Mouse (Mus musculus) MEL (cell line): ENCODE results near the gene Igsf9b. TPM values are rescaled to one million over a fixed set of nuclear protein-coding genes. Genes with fewer than 3 reads are reported as not detected.

ENCODE experiments used
- DNase-seq: peaks from one replicate; pipeline ENCODE4 v3.0.0; 2011; ENCODE audit warnings: low read depth, low spot score
- H3K27ac ChIP-seq: 2 replicates; pipeline ENCODE4 v1.5.1; 2012; ENCODE audit warnings: low read depth, mild to moderate bottlenecking, control low read depth, low read length, moderate library complexity; ENCODE audit not compliant: control insufficient read depth
- H3K27me3 ChIP-seq, 2 experiments: fragments of 150-350 bp in 1 of 2; sonication (generic) in 1 of 2; 2 replicates each; pipeline ENCODE4 v1.6.1; 2012; ENCODE audit warnings: low read length in 2 of 2, mild to moderate bottlenecking in 2 of 2, improper control_type of control experiment in 1 of 2, moderate library complexity in 1 of 2; ENCODE audit not compliant: insufficient read depth in 2 of 2, control insufficient read depth in 1 of 2
- H3K36me3 ChIP-seq, 2 experiments: 2 replicates each; pipeline ENCODE4 v1.6.1; 2012 to 2014; ENCODE audit warnings: low read length in 2 of 2, improper control_type of control experiment in 1 of 2, inconsistent platforms in 1 of 2, mild to moderate bottlenecking in 1 of 2; ENCODE audit not compliant: insufficient read depth in 2 of 2, control insufficient read depth in 1 of 2
- H3K4me1 ChIP-seq, 2 experiments: fragments of 150-350 bp in 1 of 2; sonication (generic) in 1 of 2; 2 replicates each; pipeline ENCODE4 v1.6.1; 2012; ENCODE audit warnings: low read length in 2 of 2, improper control_type of control experiment in 1 of 2, mild to moderate bottlenecking in 1 of 2; ENCODE audit not compliant: insufficient read depth in 2 of 2, control insufficient read depth in 1 of 2
- H3K4me3 ChIP-seq, 2 experiments: fragments of 150-350 bp in 1 of 2; sonication (generic) in 1 of 2; 2 replicates each; pipeline ENCODE4 v1.5.1; 2012; ENCODE audit warnings: low read depth in 2 of 2, low read length in 2 of 2, mild to moderate bottlenecking in 2 of 2, moderate library complexity in 2 of 2, control low read depth in 1 of 2, improper control_type of control experiment in 1 of 2; ENCODE audit not compliant: control insufficient read depth in 1 of 2, insufficient read depth in 1 of 2
- H3K79me2 ChIP-seq: 2 replicates; pipeline ENCODE4 v1.6.1; 2012; ENCODE audit warnings: mild to moderate bottlenecking, low read length, moderate library complexity; ENCODE audit not compliant: control insufficient read depth, poor library complexity, insufficient read depth
- H3K9ac ChIP-seq: 2 replicates; pipeline ENCODE4 v1.6.1; 2012; ENCODE audit warnings: low read depth, mild to moderate bottlenecking, control low read depth, low read length, moderate library complexity; ENCODE audit not compliant: control insufficient read depth, poor library complexity, severe bottlenecking
- H3K9me3 ChIP-seq: fragments of 150-350 bp; sonication (generic); replicated peaks from 2 replicates; pipeline ENCODE4 v1.6.1; 2012; ENCODE audit warnings: mild to moderate bottlenecking, low read length, improper control_type of control experiment, moderate library complexity; ENCODE audit not compliant: insufficient read depth
- ELF1 ChIP-seq: IDR thresholded peaks from 2 replicates; pipeline ENCODE4 v1.6.1; 2014; ENCODE audit warnings: low read depth, mild to moderate bottlenecking, inconsistent platforms, low read length, improper control_type of control experiment, moderate library complexity
- GABPA ChIP-seq: IDR thresholded peaks from 2 replicates; pipeline ENCODE4 v1.6.1; 2012; ENCODE audit warnings: low read depth, mild to moderate bottlenecking, inconsistent platforms, low read length, improper control_type of control experiment, moderate library complexity
- GATA1 ChIP-seq: IDR thresholded peaks from 2 replicates; pipeline ENCODE4 v1.6.1; 2011; ENCODE audit warnings: low read depth, low read length, improper control_type of control experiment
- HCFC1 ChIP-seq: IDR thresholded peaks from 2 replicates; pipeline ENCODE4 v1.6.1; 2012; ENCODE audit warnings: low read depth, mild to moderate bottlenecking, inconsistent platforms, low read length, improper control_type of control experiment, moderate library complexity
- JUND ChIP-seq: IDR thresholded peaks from 2 replicates; pipeline ENCODE4 v1.6.1; 2011; ENCODE audit warnings: low read depth, mild to moderate bottlenecking, improper control_type of control experiment, low read length
- MYC ChIP-seq: IDR thresholded peaks from 2 replicates; pipeline ENCODE4 v1.6.1; 2011; ENCODE audit warnings: low read depth, mild to moderate bottlenecking, low read length, improper control_type of control experiment, moderate library complexity
- NELFE ChIP-seq: IDR thresholded peaks from 2 replicates; pipeline ENCODE4 v1.6.1; 2011; ENCODE audit warnings: low read depth, low read length, improper control_type of control experiment
- NRF1 ChIP-seq: IDR thresholded peaks from 2 replicates; pipeline ENCODE4 v1.6.1; 2014; ENCODE audit warnings: low read depth, mild to moderate bottlenecking, inconsistent platforms, low read length, improper control_type of control experiment, moderate library complexity; ENCODE audit not compliant: poor library complexity, insufficient read depth, severe bottlenecking
- POLR2A ChIP-seq, 2 experiments: IDR thresholded peaks; 2 replicates each; pipeline ENCODE4 v1.6.1; 2011 to 2012; ENCODE audit warnings: low read length in 2 of 2, mild to moderate bottlenecking in 2 of 2, control low read depth in 1 of 2, improper control_type of control experiment in 1 of 2, low read depth in 1 of 2, moderate library complexity in 1 of 2; ENCODE audit not compliant: control insufficient read depth in 1 of 2, insufficient read depth in 1 of 2, poor library complexity in 1 of 2
- RCOR1 ChIP-seq: IDR thresholded peaks from 2 replicates; pipeline ENCODE4 v1.6.1; 2012; ENCODE audit warnings: low read depth, mild to moderate bottlenecking, inconsistent platforms, low read length, improper control_type of control experiment
- SIN3A ChIP-seq: IDR thresholded peaks from 2 replicates; pipeline ENCODE4 v1.6.1; 2012; ENCODE audit warnings: low read length, improper control_type of control experiment, inconsistent platforms
- SMC3 ChIP-seq: IDR thresholded peaks from 2 replicates; pipeline ENCODE4 v1.6.1; 2011; ENCODE audit warnings: low read depth, low read length, improper control_type of control experiment
- UBTF ChIP-seq: IDR thresholded peaks from 2 replicates; pipeline ENCODE4 v1.6.1; 2012; ENCODE audit warnings: low read depth, mild to moderate bottlenecking, inconsistent platforms, low read length, improper control_type of control experiment, moderate library complexity, borderline replicate concordance; ENCODE audit not compliant: insufficient read depth
- USF2 ChIP-seq, 2 experiments: IDR thresholded peaks; 2 replicates each; pipeline ENCODE4 v1.6.1; 2011 to 2012; ENCODE audit warnings: improper control_type of control experiment in 2 of 2, low read length in 2 of 2, borderline replicate concordance in 1 of 2, inconsistent platforms in 1 of 2, low read depth in 1 of 2, mild to moderate bottlenecking in 1 of 2; ENCODE audit not compliant: insufficient read depth in 1 of 2
- ZC3H11A ChIP-seq: IDR thresholded peaks from 2 replicates; pipeline ENCODE4 v1.6.1; 2012; ENCODE audit warnings: low read depth, mild to moderate bottlenecking, inconsistent platforms, low read length, improper control_type of control experiment
- ZKSCAN1 ChIP-seq: IDR thresholded peaks from 2 replicates; pipeline ENCODE4 v1.6.1; 2012; ENCODE audit warnings: low read depth, mild to moderate bottlenecking, inconsistent platforms, low read length, improper control_type of control experiment, moderate library complexity
- ZMIZ1 ChIP-seq: IDR thresholded peaks from 2 replicates; pipeline ENCODE4 v1.6.1; 2012; ENCODE audit warnings: low read depth, mild to moderate bottlenecking, inconsistent platforms, low read length, improper control_type of control experiment, moderate library complexity
- ZNF384 ChIP-seq: IDR thresholded peaks from 2 replicates; pipeline ENCODE4 v1.6.1; 2012; ENCODE audit warnings: low read depth, mild to moderate bottlenecking, inconsistent platforms, low read length, improper control_type of control experiment
- polyA plus RNA-seq, 2 experiments: library from polyadenylated mRNA; stranded (reverse) in 1 of 2; unstranded in 1 of 2; fragments of >175 nt in 1 of 2; fragments of >200 nt in 1 of 2; gene quantifications; 2 replicates each; pipeline versions ENCODE4 v1.2.1 to v1.2.4; 2012; ENCODE audit warnings: low replicate concordance in 2 of 2, low read depth in 1 of 2; ENCODE audit not compliant: insufficient read length in 2 of 2, insufficient read depth in 1 of 2, missing spikeins in 1 of 2
- total RNA-seq: library from RNA; depleted of rRNA; stranded (reverse); fragments of 300-350 nt; gene quantifications from 2 replicates; pipeline ENCODE4 v1.2.3, GENCODE M21; 2012

Gene Igsf9b
- total and polyA plus RNA-seq, 3 experiments: not detected

- no peak for DNase-seq
- Histone ChIP-seq H3K27me3 (no peaks in the 10 kb centered on the region), H3K79me2 (no peaks in the 10 kb centered on the region), H3K4me3 (no peak overlapping the region), H3K27ac (no peak overlapping the region), H3K9me3 (no peaks in the 10 kb centered on the region), H3K9ac (no peak overlapping the region), H3K4me1 (no peaks in the 10 kb centered on the region), H3K36me3 (no peaks in the 10 kb centered on the region)
- TF ChIP-seq ZMIZ1: no peak
- no peak for TF ChIP-seq ZC3H11A
- TF ChIP-seq UBTF: no peak
- no peak for TF ChIP-seq HCFC1
- TF ChIP-seq MYC: no peak
- TF ChIP-seq ZNF384: no peak
- no peak for TF ChIP-seq SMC3
- TF ChIP-seq NELFE: no peak
- no peak for TF ChIP-seq SIN3A
- no peak for TF ChIP-seq NRF1
- no peak for TF ChIP-seq POLR2A (IDR thresholded peaks at IDR 0.05; ENCODE audit: control insufficient read depth in 1 of 2, insufficient read depth in 1 of 2, low read depth in 1 of 2, low read length in 2 of 2, poor library complexity in 1 of 2)
- no peak for TF ChIP-seq JUND
- TF ChIP-seq USF2 (IDR thresholded peaks at IDR 0.05; ENCODE audit: borderline replicate concordance in 1 of 2, insufficient read depth in 1 of 2, low read depth in 1 of 2, low read length in 2 of 2): no peak
These were observed 47.7 kb downstream of the Igsf9b start for GRCm38 (mm10) chr9:27346541-27347269.

- Histone ChIP-seq H3K9me3 (no peaks in the 10 kb centered on the region), H3K4me1 (no peaks in the 10 kb centered on the region), H3K27ac (no peak overlapping the region), H3K9ac (no peak overlapping the region), H3K27me3 (no peaks in the 10 kb centered on the region), H3K79me2 (no peaks in the 10 kb centered on the region), H3K4me3 (no peak overlapping the region), H3K36me3 (no peaks in the 10 kb centered on the region)
- DNase-seq: no peak
- TF ChIP-seq ELF1 (no peak), ZKSCAN1 (no peak), SMC3 (no peak), GATA1 (no peak), NELFE (no peak), ZC3H11A (no peak), ZNF384 (no peak), ZMIZ1 (no peak), MYC (no peak), GABPA (no peak), RCOR1 (no peak)
These were observed 54.1 kb downstream of the Igsf9b start for GRCm38 (mm10) chr9:27353082-27353481.
